Mouse (Mus musculus): Measurements from ENCODE around the gene Auts2.

DNA sequence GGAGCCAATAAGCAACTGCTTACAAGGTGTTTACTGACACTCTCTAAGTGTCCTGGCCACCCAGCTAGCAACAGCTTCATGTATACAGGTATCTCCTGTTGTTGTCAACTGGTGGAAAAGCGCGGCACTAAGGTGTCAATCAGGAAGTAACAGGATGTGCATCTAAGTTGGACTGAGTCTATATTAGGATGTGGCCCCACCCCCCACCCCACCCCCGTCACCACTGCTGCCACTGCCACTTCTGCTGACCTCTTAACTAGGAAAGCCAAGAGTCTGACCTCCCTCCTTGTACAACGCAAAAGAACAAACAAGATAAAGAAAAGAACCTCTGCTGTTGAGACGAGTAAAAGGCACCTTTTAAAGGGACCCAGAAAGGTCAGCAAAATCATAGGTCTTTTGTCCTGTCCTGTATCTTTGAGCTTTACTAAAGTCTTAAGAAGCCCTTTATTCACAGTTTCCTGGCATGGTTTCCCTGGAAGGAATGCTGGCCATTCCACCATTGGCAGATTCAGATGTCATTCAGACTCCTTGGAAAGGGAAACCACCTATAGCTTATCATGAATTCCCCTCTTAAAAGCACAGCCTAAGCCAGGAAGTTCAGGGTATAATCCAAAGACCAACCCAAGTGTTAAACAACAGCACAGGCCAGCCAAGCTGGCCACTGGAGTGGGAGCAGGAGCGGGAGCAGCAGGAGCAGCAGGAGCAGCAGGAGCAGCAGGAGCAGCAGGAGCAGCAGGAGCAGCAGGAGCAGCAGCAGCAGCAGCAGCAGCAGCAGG, 148.2 kb downstream of the Auts2 start:
- TF ChIP-seq POLR2A (IDR thresholded peaks at IDR 0.05; ENCODE audit: borderline replicate concordance, insufficient read depth, low read length) (no peak), CTCF (IDR thresholded peaks at IDR 0.05; ENCODE audit: borderline replicate concordance, insufficient read depth, low read depth, low read length) (no peak)

Measured in cerebellum, adult 2 months (tissue).